Mouse (Mus musculus) thymus, adult 2 months (tissue): ENCODE data around the gene Tacc2. TPM values are rescaled to one million over a fixed set of nuclear protein-coding genes. Genes with fewer than 3 reads are reported as not detected.

Source experiments
- DNase-seq: peaks from one replicate; pipeline ENCODE4 v3.0.0; 2021
- H3K27ac ChIP-seq: fragments of 200-500 bp; 2 replicates; pipeline ENCODE4 v1.5.1; 2012; ENCODE audit warnings: low read length, control low read depth; ENCODE audit not compliant: control insufficient read depth, insufficient read depth
- H3K27me3 ChIP-seq: fragments of 200-500 bp; 2 replicates; pipeline ENCODE4 v1.6.1; 2012; ENCODE audit warnings: mild to moderate bottlenecking, low read length, moderate library complexity, mixed read lengths; ENCODE audit not compliant: control insufficient read depth, insufficient read depth
- H3K36me3 ChIP-seq: fragments of 200-500 bp; 2 replicates; pipeline ENCODE4 v1.6.1; 2012; ENCODE audit warnings: mild to moderate bottlenecking, low read length, moderate library complexity; ENCODE audit not compliant: control insufficient read depth, insufficient read depth
- H3K4me1 ChIP-seq: fragments of 200-500 bp; replicated peaks from 2 replicates; pipeline ENCODE4 v1.6.1; 2012; ENCODE audit warnings: low read length; ENCODE audit not compliant: control insufficient read depth, insufficient read depth
- H3K4me3 ChIP-seq: fragments of 200-500 bp; 2 replicates; pipeline ENCODE4 v1.5.1; 2012; ENCODE audit warnings: mild to moderate bottlenecking, low read length, control low read depth, moderate library complexity; ENCODE audit not compliant: control insufficient read depth, insufficient read depth
- CTCF ChIP-seq: fragments of 200-500 bp; IDR thresholded peaks from 2 replicates; pipeline ENCODE4 v1.5.1; 2012; ENCODE audit warnings: mild to moderate bottlenecking, control low read depth, low read length, moderate library complexity, borderline replicate concordance; ENCODE audit not compliant: control insufficient read depth, poor library complexity, insufficient read depth; ENCODE audit errors: extremely low read depth
- POLR2A ChIP-seq: fragments of 200-500 bp; IDR thresholded peaks from 2 replicates; pipeline ENCODE4 v1.6.1; 2012; ENCODE audit warnings: mild to moderate bottlenecking, low read length, control low read depth, moderate library complexity; ENCODE audit not compliant: control insufficient read depth, poor library complexity, insufficient read depth; ENCODE audit errors: extremely low read depth
- WGBS: fragments of 180-500 bp; shearing (Covaris S2); methylation state at CpG from one replicate; pipeline ENCODE4 v1.1.7; 2018; 5-methylcytosine and 5-hydroxymethylcytosine counted together
- polyA plus RNA-seq: library from polyadenylated mRNA; depleted of rRNA; stranded (reverse); fragments of >200 nt; gene quantifications from 2 replicates; pipeline ENCODE4 v1.2.3, GENCODE M21; 2012

Tacc2 gene
- polyA plus RNA-seq, 1 experiment, result 41.1 TPM

GRCm38 (mm10) chr7:130786708-130787107, 209.5 kb downstream of the Tacc2 start:
- TF ChIP-seq POLR2A, result no peak
- TF ChIP-seq CTCF, result no peak
- no peak overlapping the region for H3K27ac ChIP-seq
- H3K36me3 ChIP-seq, result no peaks in the 10 kb centered on the region
- H3K4me1 ChIP-seq, result no peaks in the 10 kb centered on the region
- no peak overlapping the region for H3K4me3 ChIP-seq
- DNase-seq, result no peak
- 92% methylated on average over 5 of the region's 5 CpGs for WGBS
- no peaks in the 10 kb centered on the region for H3K27me3 ChIP-seq

- no peak overlapping the region for H3K27ac ChIP-seq
- no peak for TF ChIP-seq POLR2A
- TF ChIP-seq CTCF, result no peak
- WGBS, result 98% methylated on average over 4 of the region's 4 CpGs
- H3K27me3 ChIP-seq, result no peaks in the 10 kb centered on the region
- DNase-seq, result no peak
- H3K4me3 ChIP-seq, result no peak overlapping the region
- H3K4me1 ChIP-seq, result no peaks in the 10 kb centered on the region
- H3K36me3 ChIP-seq, result no peaks in the 10 kb centered on the region
Measured at GRCm38 (mm10) chr7:130787537-130787936, 210.3 kb downstream of the Tacc2 start.

- H3K4me1 ChIP-seq, result no peaks in the 10 kb centered on the region
- TF ChIP-seq POLR2A (no peak), CTCF (no peak)
- H3K27me3 ChIP-seq, result no peaks in the 10 kb centered on the region
- no peak for DNase-seq
- no peaks in the 10 kb centered on the region for H3K36me3 ChIP-seq
- H3K27ac ChIP-seq, result no peak overlapping the region
- WGBS, result 97% methylated on average over 3 of the region's 3 CpGs
- no peak overlapping the region for H3K4me3 ChIP-seq
Measured at GRCm38 (mm10) chr7:130788950-130789349, 211.7 kb downstream of the Tacc2 start.

GRCm38 (mm10) chr7:130789456-130789855, 212.2 kb downstream of the Tacc2 start:
- Histone ChIP-seq H3K4me1 (no peaks in the 10 kb centered on the region), H3K36me3 (no peaks in the 10 kb centered on the region), H3K27ac (no peak overlapping the region), H3K4me3 (no peak overlapping the region), H3K27me3 (no peaks in the 10 kb centered on the region)
- TF ChIP-seq POLR2A (no peak), CTCF (no peak)
- WGBS, result 96% methylated on average over 7 of the region's 7 CpGs
- DNase-seq, result no peak

GRCm38 (mm10) chr7:130793671-130794070, 216.4 kb downstream of the Tacc2 start:
- Histone ChIP-seq H3K4me1 (no peaks in the 10 kb centered on the region), H3K4me3 (no peak overlapping the region), H3K27me3 (no peaks in the 10 kb centered on the region), H3K27ac (no peak overlapping the region), H3K36me3 (no peaks in the 10 kb centered on the region)
- 93% methylated on average over 9 of the region's 9 CpGs for WGBS
- DNase-seq, result no peak
- no peak for TF ChIP-seq POLR2A
- no peak for TF ChIP-seq CTCF

- Histone ChIP-seq H3K4me1 (peaks cover 4% of the 10 kb centered on the region), H3K36me3 (no peaks in the 10 kb centered on the region), H3K27ac (no peak overlapping the region), H3K4me3 (no peak overlapping the region), H3K27me3 (no peaks in the 10 kb centered on the region)
- peak; percentile 24 for DNase-seq
- TF ChIP-seq POLR2A, result no peak
- TF ChIP-seq CTCF, result no peak
- WGBS, result 75% methylated on average over 8 of the region's 8 CpGs
Measured at GRCm38 (mm10) chr7:130796786-130797185, 219.5 kb downstream of the Tacc2 start.

- TF ChIP-seq CTCF (no peak), POLR2A (no peak)
- no peak overlapping the region for H3K4me3 ChIP-seq
- H3K27ac ChIP-seq, result no peak overlapping the region
- no peaks in the 10 kb centered on the region for H3K27me3 ChIP-seq
- no peaks in the 10 kb centered on the region for H3K36me3 ChIP-seq
- no peak for DNase-seq
- H3K4me1 ChIP-seq, result peaks cover 4% of the 10 kb centered on the region
- 95% methylated on average over 6 of the region's 6 CpGs for WGBS
Measured at GRCm38 (mm10) chr7:130797524-130797923, 220.3 kb downstream of the Tacc2 start.
